Mouse (Mus musculus) left cerebral cortex, adult 9 months (tissue): ENCODE measurements around the gene Vmn1r137.
"Not testable (repeated sequence)": the region's sequence is repeated elsewhere in the genome, so short reads cannot be mapped to it uniquely, and the experiment has no call there.

Experiments
- DNase-seq, 2 experiments: peaks; one replicate each; pipeline ENCODE4 v3.0.0; 2022; ENCODE audit warnings: low spot score in 2 of 2

Vmn1r137 gene

DNA sequence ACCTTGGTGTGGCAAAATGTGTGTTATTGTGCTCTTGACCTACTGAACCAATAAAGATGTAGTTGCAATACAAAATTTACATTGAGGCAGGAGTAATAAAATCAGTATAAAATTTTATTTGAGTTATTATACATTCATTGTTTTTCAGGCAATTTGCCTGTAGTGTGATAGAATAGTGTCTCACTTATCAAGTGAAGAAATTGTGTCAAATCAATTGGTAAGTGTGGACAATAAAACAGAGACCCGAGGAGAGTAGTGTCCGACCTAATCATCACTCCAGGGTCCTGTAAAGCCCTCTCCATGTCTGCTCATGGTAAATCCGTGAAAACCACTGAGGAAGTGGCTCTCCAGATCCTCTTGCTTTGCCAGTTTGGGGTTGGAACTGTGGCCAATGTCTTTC is at the start of gene Vmn1r137:
Gene Vmn1r137, plus strand, starts transcription at position 301 of the 400 bp plus-strand sequence.
- DNase-seq, result not testable (repeated sequence)

DNA sequence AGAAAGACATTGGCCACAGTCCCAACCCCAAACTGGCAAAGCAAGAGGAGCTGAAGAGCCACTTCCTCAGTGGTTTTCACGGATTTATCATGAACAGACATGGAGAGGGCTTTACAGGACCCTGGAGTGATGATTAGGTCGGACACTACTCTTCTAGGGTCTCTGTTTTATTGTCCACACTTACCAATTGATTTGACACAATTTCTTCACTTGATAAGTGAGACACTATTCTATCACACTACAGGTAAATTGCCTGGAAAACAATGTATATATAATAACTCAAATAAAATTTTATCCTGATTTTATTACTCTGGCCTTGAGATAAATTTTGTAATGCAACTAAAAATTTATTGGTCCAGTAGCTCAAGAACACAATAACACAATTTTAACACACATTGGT is 34.4 kb downstream of the Vmn1r137 start, which contains the start of gene Vmn1r138:
Gene Vmn1r138, minus strand, starts transcription at position 101 of the 400 bp plus-strand sequence.
- DNase-seq, result not testable (repeated sequence)
